Mouse (Mus musculus) C2C12 (cell line): Measurements from ENCODE around the gene Bet1.

ENCODE experiments used
- CTCF ChIP-seq: IDR thresholded peaks from one replicate; pipeline ENCODE4 v1.5.1; 2011; ENCODE audit not compliant: control insufficient read depth, insufficient read depth, insufficient read length
- MAX ChIP-seq: IDR thresholded peaks from one replicate; pipeline ENCODE4 v1.6.1; 2011; ENCODE audit warnings: mild to moderate bottlenecking, control low read depth

- TF ChIP-seq CTCF (no peak), MAX (no peak)
Measured at GRCm38 (mm10) chr6:4052843-4053242, 33.9 kb downstream of the Bet1 start.
